Mouse (Mus musculus) bone marrow, adult 2 months (tissue): Measurements from ENCODE around the gene Homer2. TPM values are rescaled to one million over a fixed set of nuclear protein-coding genes. Genes with fewer than 3 reads are reported as not detected.

Experiments used
- H3K27ac ChIP-seq: fragments of 200-500 bp; 2 replicates; pipeline ENCODE4 v1.5.1; 2012; ENCODE audit warnings: low read depth, mild to moderate bottlenecking, control low read depth, inconsistent platforms, low read length; ENCODE audit not compliant: control insufficient read depth, poor library complexity, insufficient read depth
- H3K4me1 ChIP-seq: fragments of 200-500 bp; 2 replicates; pipeline ENCODE4 v1.6.1; 2011; ENCODE audit warnings: low read length; ENCODE audit not compliant: control insufficient read depth, insufficient read depth
- H3K4me3 ChIP-seq: fragments of 200-500 bp; replicated peaks from 2 replicates; pipeline ENCODE3; 2011; ENCODE audit warnings: mild to moderate bottlenecking, low read depth, low read length, control low read depth; ENCODE audit not compliant: control insufficient read depth
- CTCF ChIP-seq: fragments of 200-500 bp; IDR thresholded peaks from 2 replicates; pipeline ENCODE4 v1.5.1; 2011; ENCODE audit warnings: low read length, control low read depth; ENCODE audit not compliant: control insufficient read depth, insufficient read depth
- POLR2A ChIP-seq: fragments of 200-500 bp; IDR thresholded peaks from 2 replicates; pipeline ENCODE4 v1.6.1; 2011; ENCODE audit warnings: low read depth, mild to moderate bottlenecking, control low read depth, low read length, borderline replicate concordance; ENCODE audit not compliant: control insufficient read depth
- WGBS: fragments of 180-500 bp; shearing (Covaris S2); methylation state at CpG from one replicate; pipeline ENCODE4 v1.1.7; 2018; 5-methylcytosine and 5-hydroxymethylcytosine counted together
- polyA plus RNA-seq: library from polyadenylated mRNA; stranded (reverse); fragments of >200 nt; gene quantifications from 2 replicates; pipeline ENCODE4 v1.2.4, GENCODE M21; 2011; ENCODE audit warnings: low replicate concordance; ENCODE audit not compliant: missing spikeins, insufficient read depth, insufficient read length

The Homer2 gene
- polyA plus RNA-seq: 0.43 and 2.1 TPM in 2 replicates

DNA sequence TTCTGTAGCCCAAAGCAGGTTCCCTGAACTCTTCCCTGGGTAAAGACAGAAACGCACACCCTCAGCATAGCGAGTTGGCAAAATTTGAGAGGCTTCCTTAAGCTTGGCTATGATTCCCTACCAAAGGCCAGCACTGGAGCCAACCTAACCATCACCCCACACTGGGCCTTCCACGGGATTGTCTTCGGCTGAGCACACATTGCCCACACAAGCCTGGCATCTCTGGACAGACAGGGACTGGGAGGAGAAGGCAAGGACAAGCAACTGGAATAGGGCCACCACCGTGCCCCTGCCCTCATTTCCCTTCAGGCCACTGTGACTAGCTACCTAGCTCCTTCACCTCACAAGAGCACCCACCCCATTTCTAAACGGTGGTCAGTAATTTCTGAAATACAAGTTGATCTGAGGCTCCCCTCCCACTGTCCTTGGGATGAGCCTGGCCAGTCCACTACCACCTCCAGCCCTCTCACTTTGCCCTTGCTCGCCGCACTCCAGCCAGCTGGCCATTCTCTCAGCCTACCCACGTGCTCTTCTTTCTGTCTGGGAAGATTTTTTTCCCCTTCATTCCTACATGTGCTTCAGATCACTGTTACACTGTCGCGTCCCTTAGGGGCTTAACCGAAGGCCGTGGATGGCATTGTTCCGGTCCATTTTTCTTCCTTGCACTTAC, at the start of gene Homer2:
Homer2 (minus strand) TSS at position 57 of the 670 bp plus-strand sequence.
- no peak within 1 kb of the TSS for H3K4me3 ChIP-seq
- H3K27ac ChIP-seq: no peak within 1 kb of the TSS
- no peaks in the 10 kb centered on the region; the same call in 1 of the 2 replicates for H3K4me1 ChIP-seq
- WGBS: 77% methylated on average over 14 of the region's 14 CpGs
- no peak for TF ChIP-seq CTCF
- TF ChIP-seq POLR2A: no peak

DNA sequence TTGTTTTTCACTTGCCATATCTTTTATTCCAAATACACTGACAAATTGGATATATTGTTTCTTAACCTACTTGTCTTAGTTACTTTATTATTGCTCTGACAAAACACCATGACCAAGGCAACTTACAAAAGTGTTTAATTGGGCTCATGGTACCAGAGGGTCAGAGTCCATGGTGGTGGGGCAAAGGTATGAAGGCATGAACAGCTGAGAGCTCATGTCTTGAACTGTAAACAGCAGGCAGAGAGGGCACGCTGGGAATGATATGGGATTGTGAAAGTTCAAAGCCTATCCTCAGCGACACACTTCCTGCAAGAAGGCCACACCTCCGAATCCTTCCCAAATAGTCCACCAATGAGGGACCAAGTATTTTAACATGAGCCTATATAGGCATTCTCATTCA, 40.6 kb upstream of the Homer2 start:
- Histone ChIP-seq H3K4me3 (no peak overlapping the region), H3K4me1 (no peaks in the 10 kb centered on the region), H3K27ac (no peak overlapping the region)
- 74% methylated on average over 3 of the region's 3 CpGs for WGBS
- TF ChIP-seq CTCF: no peak
- no peak for TF ChIP-seq POLR2A

- whole genome bisulfite sequencing: 54% methylated on average over 4 of the region's 4 CpGs
- TF ChIP-seq CTCF (no peak; the same call in 1 of the 2 replicates), POLR2A (no peak)
- no peaks in the 10 kb centered on the region; the same call in 1 of the 2 replicates for H3K4me1 ChIP-seq
- no peak overlapping the region for H3K4me3 ChIP-seq
- no peak overlapping the region for H3K27ac ChIP-seq
Measured at GRCm38 (mm10) chr7:81744145-81744544, 36.8 kb upstream of the Homer2 start.

DNA sequence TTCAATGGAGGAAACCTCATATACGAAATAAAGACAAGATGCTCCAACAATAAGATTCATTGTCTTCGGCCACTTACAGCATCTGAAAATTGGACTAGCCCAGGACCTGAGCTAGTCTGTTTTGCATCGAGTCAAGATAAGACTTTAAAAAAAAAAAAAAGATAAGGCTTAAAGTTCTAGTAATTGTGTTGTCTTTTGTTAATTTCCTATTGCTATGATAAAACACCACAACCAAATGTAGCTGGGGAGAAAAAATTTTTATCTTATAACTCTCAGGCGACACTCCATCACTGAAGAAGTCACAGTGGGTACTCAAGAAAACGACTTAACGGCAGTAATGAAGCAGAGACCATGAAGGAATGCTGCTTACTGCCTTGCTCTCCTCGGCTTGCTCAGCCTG, 32.7 kb upstream of the Homer2 start:
- no peak overlapping the region for H3K4me3 ChIP-seq
- H3K27ac ChIP-seq: no peak overlapping the region
- WGBS: 79% methylated on average over 7 of the region's 7 CpGs
- H3K4me1 ChIP-seq: no peaks in the 10 kb centered on the region; the same call in 1 of the 2 replicates
- TF ChIP-seq CTCF (no peak), POLR2A (no peak)

- Histone ChIP-seq H3K4me1 (no peaks in the 10 kb centered on the region; the same call in 1 of the 2 replicates), H3K4me3 (no peak overlapping the region), H3K27ac (no peak overlapping the region)
- WGBS: 72% methylated on average over 8 of the region's 8 CpGs
- TF ChIP-seq POLR2A (no peak), CTCF (no peak)
Measured at GRCm38 (mm10) chr7:81738720-81739385, 31.5 kb upstream of the Homer2 start.

DNA sequence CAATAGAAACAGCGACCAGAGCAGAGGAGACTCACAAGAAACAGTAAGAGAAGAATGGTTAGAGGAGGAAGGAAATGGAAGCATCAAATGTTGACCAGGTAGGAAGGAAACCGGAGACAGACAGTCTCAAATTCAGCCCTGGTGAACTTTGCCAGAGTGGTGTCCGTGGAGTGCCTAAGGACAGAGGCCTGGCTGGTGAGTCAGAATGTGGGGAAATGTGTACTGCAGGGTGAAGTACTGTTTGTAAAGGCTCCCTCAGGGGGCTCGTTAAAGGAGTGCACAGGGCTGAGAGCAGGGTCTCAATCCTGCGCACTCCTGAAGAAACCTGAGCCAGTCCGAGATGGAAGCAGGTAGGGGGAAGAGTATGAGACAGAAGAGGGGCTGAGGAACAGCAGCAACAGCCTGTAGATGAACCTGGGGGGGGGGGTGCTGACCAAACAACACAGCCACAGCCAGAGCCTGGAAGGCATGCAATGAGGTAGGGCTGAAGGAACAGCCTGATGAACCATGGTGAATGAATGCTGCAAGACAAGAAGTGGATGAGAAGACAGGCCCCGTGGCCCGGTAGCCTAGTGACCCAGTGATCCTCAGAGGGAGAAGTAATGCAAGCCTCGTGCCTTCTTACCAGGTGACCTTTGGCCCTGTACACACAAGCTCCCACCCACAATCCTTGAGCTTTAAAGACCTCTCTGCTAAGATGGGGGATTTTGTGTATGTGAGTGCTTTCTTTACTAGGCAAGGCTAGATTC, 28.1 kb upstream of the Homer2 start:
- 66% methylated on average over 9 of the region's 9 CpGs for WGBS
- Histone ChIP-seq H3K4me1 (no peaks in the 10 kb centered on the region; the same call in 1 of the 2 replicates), H3K27ac (no peak overlapping the region), H3K4me3 (no peak overlapping the region)
- TF ChIP-seq CTCF (no peak), POLR2A (no peak)

DNA sequence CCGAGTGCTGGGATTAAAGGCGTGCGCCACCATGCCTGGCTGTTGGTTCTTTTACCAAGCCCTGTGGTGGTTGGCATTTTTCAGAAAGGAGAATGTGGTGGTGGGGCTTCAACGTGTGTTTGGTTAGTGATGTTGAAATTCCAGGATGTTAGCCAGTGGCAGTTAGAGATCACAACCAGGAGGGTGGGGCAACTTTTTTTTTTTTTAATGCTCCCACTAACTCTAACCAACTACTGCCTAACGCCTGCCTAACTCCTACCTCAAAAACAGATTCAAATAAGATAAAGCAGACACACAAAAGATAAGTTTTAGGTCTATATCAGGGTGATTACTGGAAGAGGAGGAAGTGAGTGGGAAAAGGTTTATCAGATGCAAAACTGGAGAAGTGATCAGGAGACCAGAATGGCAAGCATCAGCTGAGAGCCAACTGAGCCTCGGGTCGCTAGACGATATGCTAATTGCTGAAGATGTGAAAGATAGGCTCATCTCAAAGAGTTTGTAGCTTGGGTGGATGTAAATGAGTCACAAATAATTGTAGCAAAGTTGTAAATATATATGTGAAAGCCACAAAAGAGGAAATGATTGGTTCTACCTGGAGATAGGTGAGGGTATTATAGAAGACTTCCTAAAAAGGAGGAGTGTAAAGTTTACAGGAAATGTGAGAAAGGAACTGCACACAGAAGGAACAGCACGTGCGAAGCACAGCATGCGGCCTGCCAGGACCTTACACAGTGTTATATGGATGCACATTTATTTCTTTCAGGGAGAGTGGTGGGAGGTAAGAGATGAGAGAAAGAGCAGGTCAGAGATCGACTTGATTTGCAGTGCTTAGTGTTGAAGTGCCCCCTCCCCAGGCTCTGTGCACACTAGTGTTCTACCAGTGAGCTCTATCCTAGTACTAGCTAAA, 25.1 kb upstream of the Homer2 start:
- Histone ChIP-seq H3K4me3 (no peak overlapping the region), H3K4me1 (no peaks in the 10 kb centered on the region), H3K27ac (no peak overlapping the region)
- WGBS: 40% methylated on average over 12 of the region's 12 CpGs
- TF ChIP-seq POLR2A (no peak), CTCF (no peak)
